Mouse (Mus musculus) CH12.LX (cell line): ENCODE measurements around the gene Stx8. TPM values are rescaled to one million over a fixed set of nuclear protein-coding genes. Genes with fewer than 3 reads are reported as not detected.

Experiments
- DNase-seq: peaks from one replicate; pipeline ENCODE4 v3.0.0-alpha.2; 2013; ENCODE audit errors: extremely low read depth
- H3K27ac ChIP-seq: 2 replicates; pipeline ENCODE4 v1.5.1; 2012; ENCODE audit warnings: low read depth, mild to moderate bottlenecking, control low read depth, moderate library complexity; ENCODE audit not compliant: insufficient read depth
- H3K27me3 ChIP-seq: replicated peaks from 2 replicates; pipeline ENCODE3; 2012; ENCODE audit warnings: inconsistent platforms
- H3K36me3 ChIP-seq, 2 experiments: replicated peaks in 1 of 2; 2 replicates each; pipeline versions ENCODE3 to v1.6.1; 2012; ENCODE audit warnings: inconsistent platforms in 1 of 2, low read length in 1 of 2, mild to moderate bottlenecking in 1 of 2, mixed read lengths in 1 of 2, moderate library complexity in 1 of 2; ENCODE audit not compliant: control insufficient read depth in 1 of 2, insufficient read depth in 1 of 2
- H3K4me1 ChIP-seq, 2 experiments: 2 replicates each; pipeline ENCODE4 v1.6.1; 2012; ENCODE audit warnings: inconsistent platforms in 1 of 2, moderate library complexity in 1 of 2; ENCODE audit not compliant: insufficient read depth in 2 of 2, control insufficient read depth in 1 of 2
- H3K4me2 ChIP-seq: 2 replicates; pipeline ENCODE4 v1.6.1; 2012; ENCODE audit warnings: low read depth, mild to moderate bottlenecking, control low read depth; ENCODE audit not compliant: poor library complexity, insufficient read depth, severe bottlenecking
- H3K4me3 ChIP-seq, 3 experiments: fragments of 150-350 bp in 1 of 3; sonication (generic) in 1 of 3; replicated peaks in 1 of 3; 2 replicates each; pipeline versions ENCODE3 to v1.5.1; 2011 to 2012; ENCODE audit warnings: low read depth in 2 of 3, low read length in 2 of 3, mild to moderate bottlenecking in 2 of 3, moderate library complexity in 2 of 3, control low read depth in 1 of 3, improper control_type of control experiment in 1 of 3, inconsistent platforms in 1 of 3, mixed read lengths in 1 of 3; ENCODE audit not compliant: poor library complexity in 1 of 3
- H3K79me2 ChIP-seq: replicated peaks from 2 replicates; pipeline ENCODE4 v1.6.1; 2012; ENCODE audit warnings: mild to moderate bottlenecking, moderate library complexity; ENCODE audit not compliant: control insufficient read depth, poor library complexity, insufficient read depth, severe bottlenecking; ENCODE audit errors: extremely low read depth
- H3K9ac ChIP-seq: 2 replicates; pipeline ENCODE4 v1.6.1; 2012; ENCODE audit warnings: low read depth, mild to moderate bottlenecking, control low read depth, moderate library complexity; ENCODE audit not compliant: insufficient read depth
- H3K9me3 ChIP-seq: replicated peaks from 2 replicates; pipeline ENCODE3; 2012; ENCODE audit warnings: low read length, inconsistent platforms, mixed read lengths
- BHLHE40 ChIP-seq: IDR thresholded peaks from 2 replicates; pipeline ENCODE4 v1.6.1; 2011; ENCODE audit warnings: mild to moderate bottlenecking, low read depth, low read length, improper control_type of control experiment
- CTCF ChIP-seq, 2 experiments: IDR thresholded peaks in 1 of 2; conservative IDR thresholded peaks in 1 of 2; 2 replicates each; pipeline ENCODE4 v1.5.1; 2011 to 2012; ENCODE audit warnings: low read depth in 2 of 2, low read length in 2 of 2, improper control_type of control experiment in 1 of 2, inconsistent platforms in 1 of 2, mild to moderate bottlenecking in 1 of 2, moderate library complexity in 1 of 2
- E2F4 ChIP-seq: IDR thresholded peaks from 2 replicates; pipeline ENCODE4 v1.6.1; 2011; ENCODE audit warnings: low read depth, low read length, improper control_type of control experiment; ENCODE audit not compliant: insufficient replicate concordance
- ELF1 ChIP-seq: IDR thresholded peaks from 2 replicates; pipeline ENCODE4 v1.6.1; 2014; ENCODE audit warnings: low read depth, mild to moderate bottlenecking, inconsistent platforms, low read length, improper control_type of control experiment
- EP300 ChIP-seq: IDR thresholded peaks from 2 replicates; pipeline ENCODE4 v1.6.1; 2011; ENCODE audit warnings: low read length, improper control_type of control experiment
- ETS1 ChIP-seq: conservative IDR thresholded peaks from 2 replicates; pipeline ENCODE4 v1.6.1; 2012; ENCODE audit warnings: low read depth, mild to moderate bottlenecking, inconsistent platforms, low read length, improper control_type of control experiment, moderate library complexity
- GABPA ChIP-seq: IDR thresholded peaks from 2 replicates; pipeline ENCODE4 v1.6.1; 2012; ENCODE audit warnings: low read depth, low read length, improper control_type of control experiment, inconsistent platforms; ENCODE audit not compliant: insufficient replicate concordance
- HCFC1 ChIP-seq: IDR thresholded peaks from 2 replicates; pipeline ENCODE4 v1.6.1; 2012; ENCODE audit warnings: low read depth, mild to moderate bottlenecking, inconsistent platforms, low read length, improper control_type of control experiment
- JUN ChIP-seq: IDR thresholded peaks from 2 replicates; pipeline ENCODE4 v1.6.1; 2011; ENCODE audit warnings: low read depth, mild to moderate bottlenecking, low read length, improper control_type of control experiment, moderate library complexity; ENCODE audit not compliant: insufficient read depth
- MAFK ChIP-seq: IDR thresholded peaks from 2 replicates; pipeline ENCODE4 v1.6.1; 2011; ENCODE audit warnings: low read length, improper control_type of control experiment; ENCODE audit not compliant: insufficient replicate concordance
- MAX ChIP-seq: IDR thresholded peaks from 2 replicates; pipeline ENCODE4 v1.6.1; 2011; ENCODE audit warnings: low read length, improper control_type of control experiment
- MAZ ChIP-seq: IDR thresholded peaks from 2 replicates; pipeline ENCODE4 v1.6.1; 2012; ENCODE audit warnings: low read depth, mild to moderate bottlenecking, inconsistent platforms, low read length, improper control_type of control experiment, moderate library complexity
- MXI1 ChIP-seq: IDR thresholded peaks from 2 replicates; pipeline ENCODE4 v1.6.1; 2011; ENCODE audit warnings: mild to moderate bottlenecking, low read depth, low read length, improper control_type of control experiment
- MYC ChIP-seq: IDR thresholded peaks from 2 replicates; pipeline ENCODE4 v1.6.1; 2011; ENCODE audit warnings: low read depth, mild to moderate bottlenecking, improper control_type of control experiment, low read length
- NELFE ChIP-seq: IDR thresholded peaks from 2 replicates; pipeline ENCODE4 v1.6.1; 2011; ENCODE audit warnings: low read depth, low read length, improper control_type of control experiment
- POLR2A ChIP-seq: IDR thresholded peaks from 2 replicates; pipeline ENCODE4 v1.6.1; 2011; ENCODE audit warnings: low read depth, mild to moderate bottlenecking, improper control_type of control experiment, low read length
- POLR2AphosphoS2 ChIP-seq: IDR thresholded peaks from 2 replicates; pipeline ENCODE4 v1.6.1; 2011; ENCODE audit warnings: low read depth, low read length, improper control_type of control experiment
- SIN3A ChIP-seq: IDR thresholded peaks from 2 replicates; pipeline ENCODE4 v1.6.1; 2012; ENCODE audit warnings: low read length, improper control_type of control experiment, inconsistent platforms
- TCF12 ChIP-seq: IDR thresholded peaks from 2 replicates; pipeline ENCODE4 v1.6.1; 2014; ENCODE audit warnings: low read depth, mild to moderate bottlenecking, inconsistent platforms, low read length, improper control_type of control experiment
- USF2 ChIP-seq: conservative IDR thresholded peaks from 2 replicates; pipeline ENCODE4 v1.6.1; 2011; ENCODE audit warnings: low read depth, low read length, improper control_type of control experiment
- ZMIZ1 ChIP-seq: IDR thresholded peaks from 2 replicates; pipeline ENCODE4 v1.6.1; 2012; ENCODE audit warnings: low read depth, mild to moderate bottlenecking, inconsistent platforms, low read length, improper control_type of control experiment
- ZNF384 ChIP-seq: IDR thresholded peaks from 2 replicates; pipeline ENCODE4 v1.6.1; 2012; ENCODE audit warnings: low read depth, low read length, improper control_type of control experiment, inconsistent platforms
- dilution Hi-C: fragments of 300-500 bp; cut with MboI; formaldehyde crosslinking; loops from 2 replicates; pipeline ENCODE4 v1.14.3; 2020; ENCODE audit warnings: low sequenced_read_pairs; ENCODE audit not compliant: extremely low pct_unique_long_range_greater_than_20kb, extremely low pct_ligation_motif_present
- in situ Hi-C: fragments of 300-500 bp; cut with MboI; formaldehyde crosslinking; loops from 3 replicates; pipeline ENCODE4 v1.14.3; 2019; ENCODE audit warnings: low sequenced_read_pairs, low pct_ligation_motif_present, low pct_unique_long_range_greater_than_20kb, mixed read lengths
- polyA plus RNA-seq: library from polyadenylated mRNA; unstranded; fragments of >175 nt; gene quantifications from 2 replicates; pipeline ENCODE4 v1.2.1, GENCODE M21; 2012; ENCODE audit warnings: low read depth; ENCODE audit not compliant: insufficient read length
- total RNA-seq, 2 experiments: library from RNA; depleted of rRNA; stranded (reverse); fragments of 300-350 nt in 1 of 2; fragments of >200 nt in 1 of 2; gene quantifications; 2 replicates each; pipeline ENCODE4 v1.2.3; 2012 to 2014

Gene Stx8
- total and polyA plus RNA-seq, 3 experiments: 31.8 to 57.9 (median 35.2) TPM

- Histone ChIP-seq H3K9me3 (no peaks in the 10 kb centered on the region), H3K27ac (no peak overlapping the region), H3K4me1 (no peaks in the 10 kb centered on the region), H3K27me3 (no peaks in the 10 kb centered on the region), H3K4me2 (no peak overlapping the region), H3K4me3 (no peak overlapping the region), H3K79me2 (no peaks in the 10 kb centered on the region), H3K9ac (no peak overlapping the region), H3K36me3 (peaks cover 35 to 87% of the 10 kb centered on the region in 2 experiments)
- dilution Hi-C loops (no loop called here), in situ Hi-C loops (no loop called here)
- TF ChIP-seq MAZ: no peak
- no peak for DNase-seq
These were observed 17.6 kb downstream of the Stx8 start for GRCm38 (mm10) chr11:67983564-67983963.

- in situ Hi-C loops: no loop called here
- DNase-seq: no peak
- H3K27me3 ChIP-seq: no peaks in the 10 kb centered on the region
- H3K4me2 ChIP-seq: no peak overlapping the region
- peaks cover 0 to 7% of the 10 kb centered on the region in 2 experiments; a peak in 1 of 4 replicates for H3K4me1 ChIP-seq
- H3K9me3 ChIP-seq: no peaks in the 10 kb centered on the region
- no peaks in the 10 kb centered on the region for H3K79me2 ChIP-seq
- no peak for TF ChIP-seq JUN
- no peak for TF ChIP-seq GABPA
- no peak for TF ChIP-seq ZMIZ1
- TF ChIP-seq MAZ: no peak
- H3K4me3 ChIP-seq: no peak overlapping the region
- peaks cover 35 to 78% of the 10 kb centered on the region in 2 experiments for H3K36me3 ChIP-seq
- no peak overlapping the region for H3K9ac ChIP-seq
- H3K27ac ChIP-seq: no peak overlapping the region
- dilution Hi-C loops: no loop called here
These were observed 25.2 kb downstream of the Stx8 start for GRCm38 (mm10) chr11:67991240-67991639.

- no peak overlapping the region for H3K9ac ChIP-seq
- dilution Hi-C loops: no loop called here
- H3K36me3 ChIP-seq: peaks cover 13 to 73% of the 10 kb centered on the region in 2 experiments
- H3K4me1 ChIP-seq: peaks cover 0 to 7% of the 10 kb centered on the region in 2 experiments; a peak in 1 of 4 replicates
- H3K27me3 ChIP-seq: no peaks in the 10 kb centered on the region
- no peaks in the 10 kb centered on the region for H3K9me3 ChIP-seq
- no peak for TF ChIP-seq MYC
- TF ChIP-seq MAX: no peak
- TF ChIP-seq BHLHE40: no peak
- TF ChIP-seq POLR2AphosphoS2: no peak
- no peak for TF ChIP-seq HCFC1
- no peak for TF ChIP-seq EP300
- TF ChIP-seq TCF12: no peak
- TF ChIP-seq ZNF384: no peak
- no peak for TF ChIP-seq SIN3A
- no peak for TF ChIP-seq E2F4
- TF ChIP-seq USF2: no peak
- TF ChIP-seq ETS1: no peak
- no peak for TF ChIP-seq MXI1
- TF ChIP-seq CTCF (conservative IDR thresholded peaks at IDR 0.05 in 1 of 2, IDR thresholded peaks at IDR 0.05 in 1 of 2; ENCODE audit: low read depth in 2 of 2, low read length in 2 of 2): no peak
- TF ChIP-seq ELF1: no peak
- TF ChIP-seq NELFE: no peak
- TF ChIP-seq POLR2A: no peak
- TF ChIP-seq MAFK: no peak
- H3K27ac ChIP-seq: no peak overlapping the region
- no peak for DNase-seq
- in situ Hi-C loops: loop anchor here (5.0 kb wide), 1 partner anchor 411 kb away; no protein-coding TSS in a partner anchor
- H3K4me2 ChIP-seq: no peak overlapping the region
- H3K4me3 ChIP-seq: no peak overlapping the region
- H3K79me2 ChIP-seq: no peaks in the 10 kb centered on the region
These were observed 30.0 kb downstream of the Stx8 start for GRCm38 (mm10) chr11:67995965-67996364.
